Mouse (Mus musculus) cerebellum, adult 2 months (tissue): ENCODE data around the gene Itpr1.

Source experiments
- CTCF ChIP-seq: fragments of 200-500 bp; IDR thresholded peaks from 2 replicates; pipeline ENCODE4 v1.5.1; 2011; ENCODE audit warnings: low read depth, mild to moderate bottlenecking, control low read depth, low read length, moderate library complexity, borderline replicate concordance; ENCODE audit not compliant: insufficient read depth
- POLR2A ChIP-seq: fragments of 200-500 bp; IDR thresholded peaks from 2 replicates; pipeline ENCODE4 v1.6.1; 2011; ENCODE audit warnings: low read length, control low read depth, borderline replicate concordance; ENCODE audit not compliant: insufficient read depth

DNA sequence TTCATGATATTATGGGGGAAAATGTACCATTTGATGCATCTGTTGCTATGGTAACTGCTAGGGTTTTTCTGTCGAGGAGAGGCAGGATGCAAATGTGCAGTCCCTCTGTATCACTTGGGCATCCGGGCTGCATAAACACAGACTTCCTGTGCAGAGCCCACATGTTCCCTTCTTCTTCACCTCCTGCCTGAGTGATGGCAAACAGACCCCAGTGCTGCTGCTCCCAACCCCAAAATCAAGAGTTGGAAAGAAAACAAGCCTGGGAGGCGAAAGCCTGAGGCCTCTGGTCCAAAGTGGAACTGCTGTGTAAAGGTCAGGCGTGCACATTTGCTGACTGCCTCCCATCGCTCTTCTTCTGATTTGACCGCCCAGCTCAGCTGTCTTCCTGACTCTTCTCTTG is 222.6 kb downstream of the Itpr1 start:
- TF ChIP-seq POLR2A (no peak), CTCF (no peak)
